Mouse (Mus musculus): ENCODE measurements around the gene Smco2. TPM values are rescaled to one million over a fixed set of nuclear protein-coding genes. Genes with fewer than 3 reads are reported as not detected.

Gene Smco2
- polyA plus RNA-seq, 1 experiment from 2014 or later: not detected

DNA sequence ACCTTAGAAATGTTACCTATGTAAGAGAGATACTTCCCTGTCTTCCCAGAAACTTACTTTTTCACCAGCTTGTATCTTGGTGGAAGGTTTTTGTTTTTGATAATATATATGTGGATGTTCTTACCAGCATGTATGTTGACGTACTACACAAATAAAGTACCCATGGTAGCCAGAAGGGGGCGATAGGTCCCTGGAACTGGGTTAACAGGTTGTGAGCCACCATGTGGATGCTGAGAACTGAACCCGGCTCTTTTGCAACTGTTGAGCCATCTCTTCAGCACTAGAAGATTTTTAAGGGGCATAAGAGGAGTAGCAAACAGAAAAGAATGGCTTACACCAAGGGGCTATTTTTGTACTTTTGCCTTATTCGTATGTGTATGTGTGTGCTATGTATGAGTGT is 15.8 kb downstream of the Smco2 start:
- no peaks in the 10 kb centered on the region for H3K27me3 ChIP-seq
- ATAC-seq (replicated peaks; ENCODE audit: low FRiP score): no peak
- no peaks in the 10 kb centered on the region for H3K4me1 ChIP-seq
- H3K4me2 ChIP-seq: no peak overlapping the region
- no peak overlapping the region for H3K9ac ChIP-seq
- H3K36me3 ChIP-seq: no peaks in the 10 kb centered on the region
- H3K4me3 ChIP-seq (replicated peaks): no peak overlapping the region
- no peaks in the 10 kb centered on the region for H3K9me3 ChIP-seq (replicated peaks)
- no peak overlapping the region for H3K27ac ChIP-seq
- 81% methylated on average over 4 of the region's 4 CpGs for WGBS

DNA sequence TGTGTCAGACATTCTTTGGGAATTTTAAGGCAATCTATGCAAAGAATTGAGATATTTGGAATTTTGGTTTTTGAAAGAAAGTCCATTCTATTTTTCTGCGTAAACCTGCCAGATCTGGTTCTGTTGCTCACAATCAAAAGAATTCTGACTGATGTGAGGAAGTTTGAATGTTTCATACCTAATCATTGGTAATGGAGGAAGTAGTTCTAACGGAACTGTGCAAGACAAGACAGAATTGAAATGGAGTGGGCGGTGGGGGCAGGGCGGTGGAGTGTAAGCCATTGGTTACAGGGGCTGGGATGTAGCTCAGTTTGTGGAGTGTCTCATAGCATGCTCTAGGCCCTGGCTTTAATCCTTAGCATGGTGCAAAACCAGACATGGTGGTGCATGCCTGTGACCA is 22.1 kb downstream of the Smco2 start:
- Histone ChIP-seq H3K9me3 (replicated peaks) (peaks cover 4% of the 10 kb centered on the region), H3K4me1 (peaks cover 7% of the 10 kb centered on the region; the same call in 1 of the 2 replicates), H3K4me2 (no peak overlapping the region), H3K27ac (no peak overlapping the region), H3K9ac (no peak overlapping the region), H3K4me3 (replicated peaks) (no peak overlapping the region), H3K36me3 (no peaks in the 10 kb centered on the region), H3K27me3 (no peaks in the 10 kb centered on the region)
- 90% methylated on average over 4 of the region's 4 CpGs for WGBS
- ATAC-seq (replicated peaks; ENCODE audit: low FRiP score): no peak

DNA sequence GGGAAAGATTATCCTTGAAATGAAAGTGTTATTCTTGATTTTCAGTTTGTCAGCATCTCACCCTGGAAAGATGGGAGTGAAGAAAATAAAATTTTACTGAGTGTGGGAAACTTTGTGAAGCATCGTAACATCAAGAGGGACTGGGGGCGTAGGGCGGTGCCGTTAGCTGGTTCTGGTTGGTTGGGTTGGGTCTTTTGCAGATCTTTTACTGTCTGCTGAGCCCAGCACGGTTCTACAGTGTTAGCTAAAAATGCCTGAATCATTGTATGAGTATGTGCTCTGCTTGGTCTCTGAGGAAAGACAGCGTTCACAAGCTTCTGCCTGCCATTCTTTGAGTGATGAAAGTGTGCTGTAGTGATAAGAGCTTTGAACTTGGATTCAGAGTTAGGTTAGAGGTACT is 24.5 kb downstream of the Smco2 start:
- Histone ChIP-seq H3K4me3 (replicated peaks) (no peak overlapping the region), H3K4me2 (no peak overlapping the region), H3K9me3 (replicated peaks) (peaks cover 6% of the 10 kb centered on the region), H3K27ac (no peak overlapping the region), H3K4me1 (peaks cover 7% of the 10 kb centered on the region; the same call in 1 of the 2 replicates), H3K9ac (no peak overlapping the region), H3K36me3 (no peaks in the 10 kb centered on the region), H3K27me3 (no peaks in the 10 kb centered on the region)
- 60% methylated on average over 6 of the region's 6 CpGs for WGBS
- no peak for ATAC-seq (replicated peaks; ENCODE audit: low FRiP score)

DNA sequence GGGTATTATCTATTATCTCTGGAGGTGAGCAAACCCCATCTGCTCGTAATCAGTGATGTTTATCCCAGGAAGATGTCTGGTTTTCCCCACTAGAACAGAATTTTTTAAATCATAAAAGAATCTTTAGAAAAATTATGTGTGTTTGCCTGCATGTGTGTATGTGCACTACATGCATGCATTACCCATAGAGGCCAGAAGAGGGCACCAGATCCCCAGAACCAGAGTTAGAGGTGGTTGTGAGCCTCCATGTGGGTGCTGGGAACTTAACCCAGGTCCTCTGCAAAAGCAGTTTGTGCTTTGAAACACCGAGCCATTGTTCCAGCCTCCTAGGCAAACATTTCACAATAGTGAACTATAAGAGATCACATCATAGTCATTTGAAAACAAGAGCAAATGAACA is 26.9 kb downstream of the Smco2 start:
- no peak for ATAC-seq (replicated peaks; ENCODE audit: low FRiP score)
- no peak overlapping the region for H3K27ac ChIP-seq
- WGBS: 94% methylated on average over 2 of the region's 2 CpGs

DNA sequence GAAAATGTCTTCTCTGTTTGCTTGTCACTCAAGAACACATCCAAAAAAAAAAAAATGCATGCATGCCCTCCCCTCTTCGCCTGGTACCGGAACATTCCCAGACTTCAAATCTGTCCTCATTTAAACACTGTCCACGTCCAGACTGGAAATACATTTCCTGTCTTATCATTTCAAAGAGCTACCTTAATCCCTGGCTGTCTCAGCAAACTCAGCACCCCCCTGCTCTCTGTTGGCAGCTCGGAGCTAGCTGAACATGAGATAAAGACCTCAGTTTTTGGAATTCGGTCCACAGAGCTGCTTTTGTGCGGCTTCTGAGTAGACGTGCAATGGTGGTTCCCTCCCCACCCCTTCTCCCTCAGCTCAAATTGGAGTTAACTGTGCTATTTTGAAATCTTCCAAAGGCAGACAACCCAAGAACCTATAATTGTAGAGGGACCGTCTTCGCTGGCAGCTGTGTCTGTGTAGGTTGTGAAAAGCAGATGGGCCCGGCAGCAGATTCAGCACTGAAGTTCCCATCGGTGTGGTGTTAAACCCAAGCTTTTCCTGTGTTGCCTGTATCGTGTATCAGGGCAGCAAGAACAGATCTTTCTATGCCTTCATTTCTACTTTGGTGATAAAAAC is 27.6 kb downstream of the Smco2 start:
- H3K9ac ChIP-seq: no peak overlapping the region
- no peak overlapping the region for H3K27ac ChIP-seq
- no peaks in the 10 kb centered on the region for H3K27me3 ChIP-seq
- H3K4me2 ChIP-seq: no peak overlapping the region
- H3K36me3 ChIP-seq: no peaks in the 10 kb centered on the region
- WGBS: 89% methylated on average over 12 of the region's 12 CpGs
- no peak overlapping the region for H3K4me3 ChIP-seq (replicated peaks)
- ATAC-seq (replicated peaks; ENCODE audit: low FRiP score): no peak
- peaks cover 6% of the 10 kb centered on the region for H3K9me3 ChIP-seq (replicated peaks)
- peaks cover 7% of the 10 kb centered on the region; the same call in 1 of the 2 replicates for H3K4me1 ChIP-seq

More for the DNA sequence above, 26.9 kb downstream of the Smco2 start:
- H3K4me1 ChIP-seq: peaks cover 7% of the 10 kb centered on the region; the same call in 1 of the 2 replicates
- peaks cover 6% of the 10 kb centered on the region for H3K9me3 ChIP-seq (replicated peaks)
- no peak overlapping the region for H3K4me3 ChIP-seq (replicated peaks)
- H3K9ac ChIP-seq: no peak overlapping the region
- no peaks in the 10 kb centered on the region for H3K36me3 ChIP-seq
- no peak overlapping the region for H3K4me2 ChIP-seq
- H3K27me3 ChIP-seq: no peaks in the 10 kb centered on the region

DNA sequence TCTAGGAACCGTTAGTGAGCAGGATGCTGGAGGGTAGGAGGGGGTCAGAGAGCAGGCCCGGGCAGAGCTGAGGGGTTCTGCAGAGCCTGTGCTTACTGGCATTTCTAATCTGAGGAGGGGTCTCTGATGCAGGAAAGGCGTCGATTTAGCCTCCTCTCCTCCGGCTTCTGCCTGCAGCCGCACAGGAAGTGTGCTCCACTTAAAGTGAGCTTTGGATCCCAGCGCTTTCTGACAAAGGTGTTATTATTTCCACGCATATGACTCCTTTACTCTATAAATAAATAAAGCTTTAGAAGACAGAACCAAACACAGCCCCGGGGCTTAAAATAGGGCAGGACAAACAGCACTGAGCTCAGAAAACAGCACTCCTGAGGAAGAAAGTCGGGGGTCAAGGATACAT is 29.0 kb downstream of the Smco2 start:
- Histone ChIP-seq H3K4me1 (peaks cover 7% of the 10 kb centered on the region; the same call in 1 of the 2 replicates), H3K4me2 (no peak overlapping the region), H3K9ac (no peak overlapping the region), H3K27me3 (no peaks in the 10 kb centered on the region), H3K27ac (no peak overlapping the region), H3K36me3 (no peaks in the 10 kb centered on the region), H3K9me3 (replicated peaks) (peaks cover 6% of the 10 kb centered on the region), H3K4me3 (replicated peaks) (no peak overlapping the region)
- ATAC-seq (replicated peaks; ENCODE audit: low FRiP score): no peak
- WGBS: 48% methylated on average over 10 of the region's 10 CpGs

DNA sequence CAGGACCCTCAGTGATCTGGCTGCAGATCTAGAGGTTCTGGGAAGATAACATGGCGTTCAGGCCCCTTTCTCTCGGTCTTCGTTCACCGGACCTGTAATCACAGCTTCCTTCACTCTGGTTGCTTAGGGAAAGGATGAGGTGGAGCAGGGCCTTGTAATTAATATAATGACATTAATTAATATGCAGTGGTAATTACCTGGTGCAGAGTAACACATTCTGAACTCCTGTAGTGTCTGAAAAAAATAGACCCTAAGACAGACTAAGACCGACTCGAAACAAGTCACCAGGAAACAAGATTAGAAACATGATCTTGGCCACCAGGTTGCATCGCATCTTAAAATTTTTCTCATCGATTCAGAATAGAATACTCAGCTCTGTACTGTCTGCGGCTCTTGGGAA is 30.0 kb downstream of the Smco2 start:
- Histone ChIP-seq H3K4me1 (peaks cover 6% of the 10 kb centered on the region), H3K4me2 (no peak overlapping the region), H3K27me3 (no peaks in the 10 kb centered on the region), H3K4me3 (replicated peaks) (no peak overlapping the region), H3K27ac (no peak overlapping the region), H3K9me3 (replicated peaks) (peaks cover 6% of the 10 kb centered on the region), H3K9ac (no peak overlapping the region), H3K36me3 (no peaks in the 10 kb centered on the region)
- ATAC-seq (replicated peaks; ENCODE audit: low FRiP score): no peak
- 84% methylated on average over 9 of the region's 9 CpGs for WGBS

DNA sequence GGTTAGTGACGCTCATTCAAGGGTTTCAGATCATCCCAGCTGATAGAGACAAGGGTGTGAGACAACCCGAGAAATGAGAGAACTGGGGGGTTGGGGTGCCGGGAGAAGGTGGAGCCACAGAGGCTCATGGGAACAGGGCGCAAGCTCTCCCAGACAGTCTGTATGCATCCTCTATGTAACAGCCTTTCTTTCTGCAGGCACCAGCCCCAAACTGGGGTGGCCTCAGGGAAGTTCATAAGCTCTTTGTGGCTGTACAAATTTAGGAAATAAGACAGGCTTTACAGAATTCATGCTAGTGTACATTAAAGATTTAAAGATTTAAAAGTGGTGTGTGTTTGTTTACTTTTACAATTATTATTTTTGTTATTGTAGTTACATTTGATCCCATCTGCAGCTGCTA is 30.4 kb downstream of the Smco2 start:
- Histone ChIP-seq H3K27me3 (no peaks in the 10 kb centered on the region), H3K4me1 (peaks cover 10% of the 10 kb centered on the region), H3K4me2 (no peak overlapping the region), H3K9ac (no peak overlapping the region), H3K9me3 (replicated peaks) (peaks cover 6% of the 10 kb centered on the region), H3K27ac (no peak overlapping the region), H3K4me3 (replicated peaks) (no peak overlapping the region), H3K36me3 (no peaks in the 10 kb centered on the region)
- WGBS: 74% methylated on average over 4 of the region's 4 CpGs
- ATAC-seq (replicated peaks; ENCODE audit: low FRiP score): no peak

DNA sequence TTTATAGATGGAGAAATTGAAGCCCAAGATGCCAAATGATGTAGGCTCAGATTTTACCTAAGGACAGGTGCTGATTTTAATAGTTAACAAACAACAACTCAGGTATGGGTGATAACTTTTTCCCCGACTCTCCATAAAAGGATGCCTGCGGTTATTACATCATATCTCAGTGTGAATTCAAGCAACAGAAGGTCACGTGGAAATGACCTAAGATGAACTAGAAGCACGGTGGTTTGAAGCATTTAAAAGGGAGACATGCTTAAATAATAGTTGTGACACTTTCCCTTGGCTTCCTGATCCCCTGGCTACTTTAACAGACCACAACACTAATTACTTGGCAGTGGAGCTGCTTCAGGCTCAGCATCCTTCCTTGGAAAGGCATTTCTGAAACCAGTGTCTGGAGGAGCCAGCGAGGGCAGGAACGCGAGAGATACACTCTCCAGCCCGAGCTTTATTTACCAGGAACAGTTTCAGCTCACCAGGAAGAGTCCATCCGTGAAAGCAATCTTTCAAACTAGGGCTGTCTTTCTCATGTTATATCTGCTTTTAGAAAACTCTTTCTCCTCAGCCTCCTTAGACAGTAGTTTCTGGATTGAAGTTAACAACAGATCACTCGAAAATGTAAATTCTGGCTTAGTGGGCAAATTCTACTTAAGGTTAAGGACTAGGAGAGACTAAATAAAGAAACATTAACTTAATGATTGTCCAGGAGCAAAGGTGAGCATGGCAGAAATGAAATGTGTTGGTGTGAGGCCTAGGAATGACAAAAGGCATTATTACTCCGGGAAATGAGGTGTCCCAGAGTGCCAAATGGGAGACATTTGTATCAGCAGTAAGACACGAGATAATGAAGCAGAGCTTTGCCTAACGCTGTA is 32.2 kb downstream of the Smco2 start:
- H3K4me3 ChIP-seq (replicated peaks): no peak overlapping the region
- no peak overlapping the region for H3K4me2 ChIP-seq
- H3K27ac ChIP-seq: no peak overlapping the region
- H3K4me1 ChIP-seq: peaks cover 18% of the 10 kb centered on the region
- no peaks in the 10 kb centered on the region for H3K36me3 ChIP-seq
- peaks cover 1% of the 10 kb centered on the region; the same call in 1 of the 2 replicates for H3K9me3 ChIP-seq (replicated peaks)
- ATAC-seq (replicated peaks; ENCODE audit: low FRiP score): no peak
- H3K9ac ChIP-seq: no peak overlapping the region
- WGBS: 48% methylated on average over 13 of the region's 13 CpGs
- H3K27me3 ChIP-seq: no peaks in the 10 kb centered on the region

DNA sequence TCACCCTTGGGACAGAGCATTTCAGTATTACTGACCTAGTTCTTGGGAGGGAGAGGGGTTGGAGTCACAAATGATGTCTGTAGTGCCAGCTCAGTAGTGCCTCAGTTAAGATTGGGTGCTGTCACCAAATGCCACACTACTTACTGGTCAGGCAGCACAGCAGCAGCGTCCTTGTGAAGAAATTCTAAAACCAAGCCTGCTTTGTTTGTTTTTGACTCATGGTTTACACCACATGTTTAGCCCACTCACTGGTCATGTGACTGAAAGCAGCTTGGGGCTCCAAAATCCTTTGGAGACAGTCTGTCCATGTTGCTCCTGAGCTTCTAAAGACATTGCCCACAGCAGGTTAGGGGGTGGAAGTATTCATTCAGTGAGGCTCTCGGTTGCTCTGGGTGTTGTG is 33.5 kb downstream of the Smco2 start:
- H3K9me3 ChIP-seq (replicated peaks): no peaks in the 10 kb centered on the region
- 77% methylated on average over 2 of the region's 2 CpGs for WGBS
- H3K27ac ChIP-seq: no peak overlapping the region
- no peak overlapping the region for H3K9ac ChIP-seq
- no peak for ATAC-seq (replicated peaks; ENCODE audit: low FRiP score)
- H3K4me2 ChIP-seq: no peak overlapping the region
- no peaks in the 10 kb centered on the region for H3K36me3 ChIP-seq
- peaks cover 24% of the 10 kb centered on the region for H3K4me1 ChIP-seq
- H3K4me3 ChIP-seq (replicated peaks): no peak overlapping the region
- no peaks in the 10 kb centered on the region for H3K27me3 ChIP-seq

DNA sequence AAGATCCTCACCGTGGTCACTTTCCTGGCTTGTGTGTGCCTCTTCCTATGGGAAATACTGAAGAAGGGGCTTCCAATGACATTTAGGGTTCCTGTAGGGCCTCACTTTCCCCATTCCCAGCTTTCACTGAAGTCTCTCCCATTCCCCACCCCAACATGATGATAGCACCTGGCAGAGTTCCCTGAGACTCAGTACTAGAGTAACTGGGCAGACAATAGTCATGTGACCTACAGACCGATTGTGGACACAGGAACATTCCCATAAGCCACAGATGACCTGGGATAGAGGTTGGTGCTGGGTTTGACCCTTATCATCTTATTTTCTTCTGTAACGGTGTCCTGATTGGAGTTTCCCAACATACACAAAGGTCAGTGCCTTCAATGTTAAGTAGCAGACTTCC is 34.3 kb downstream of the Smco2 start:
- 84% methylated on average over 3 of the region's 3 CpGs for WGBS
- Histone ChIP-seq H3K36me3 (no peaks in the 10 kb centered on the region), H3K9ac (no peak overlapping the region), H3K4me2 (no peak overlapping the region), H3K9me3 (replicated peaks) (no peaks in the 10 kb centered on the region), H3K27ac (0 out of 2 replicates have a peak overlapping the region, but pooled peaks have one; percentile 63), H3K4me1 (peaks cover 27% of the 10 kb centered on the region), H3K4me3 (replicated peaks) (no peak overlapping the region), H3K27me3 (no peaks in the 10 kb centered on the region)
- ATAC-seq (replicated peaks; ENCODE audit: low FRiP score): no peak

DNA sequence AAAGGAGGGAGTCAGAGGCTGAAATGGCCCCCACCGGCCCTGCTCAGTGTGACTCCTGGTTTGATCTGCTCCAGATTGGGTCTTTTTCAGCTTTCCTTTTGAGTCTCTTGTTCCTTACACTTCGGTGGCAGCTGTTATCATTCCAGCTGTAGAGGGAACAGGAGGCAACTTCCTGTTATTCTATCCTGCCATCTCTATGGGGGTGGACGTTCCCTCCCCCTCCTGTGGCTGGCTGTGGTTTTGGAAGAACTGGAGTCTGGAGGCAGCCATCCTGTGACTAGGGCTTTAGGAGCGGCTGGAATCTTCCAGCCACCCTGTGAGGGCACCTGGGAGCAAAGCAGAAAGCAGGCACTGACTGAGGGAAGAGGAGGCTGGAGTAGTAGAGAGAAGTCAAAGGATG is 34.9 kb downstream of the Smco2 start:
- H3K9me3 ChIP-seq (replicated peaks): no peaks in the 10 kb centered on the region
- H3K4me2 ChIP-seq: no peak overlapping the region
- peaks cover 33% of the 10 kb centered on the region for H3K4me1 ChIP-seq
- no peaks in the 10 kb centered on the region for H3K36me3 ChIP-seq
- H3K9ac ChIP-seq: no peak overlapping the region
- H3K4me3 ChIP-seq (replicated peaks): no peak overlapping the region
- H3K27ac ChIP-seq: peak overlapping the region; percentile 63
- 14% methylated on average over 4 of the region's 4 CpGs for WGBS
- ATAC-seq (replicated peaks; ENCODE audit: low FRiP score): no peak
- H3K27me3 ChIP-seq: no peaks in the 10 kb centered on the region
